Mouse (Mus musculus) MEL-GATA-1-ER (cell line): ENCODE results near the gene Pgap2.

ENCODE experiments used
- DNase-seq: peaks from one replicate; pipeline ENCODE4 v3.0.0-alpha.2; 2012; ENCODE audit warnings: low read depth; ENCODE audit errors: extremely low read depth

Pgap2 gene

GRCm38 (mm10) chr7:102239591-102239990, 29.6 kb downstream of the Pgap2 start:
- DNase-seq = no peak

- DNase-seq = peak; percentile 46
These were observed 32.4 kb downstream of the Pgap2 start for GRCm38 (mm10) chr7:102242371-102242770.

GRCm38 (mm10) chr7:102242917-102243316, 32.9 kb downstream of the Pgap2 start:
- DNase-seq = no peak

- no peak for DNase-seq
These were observed 33.9 kb downstream of the Pgap2 start for GRCm38 (mm10) chr7:102243870-102244269.

- DNase-seq = no peak
These were observed 35.0 kb downstream of the Pgap2 start for GRCm38 (mm10) chr7:102244782-102245535.

GRCm38 (mm10) chr7:102245775-102246174, 35.8 kb downstream of the Pgap2 start:
- no peak for DNase-seq

GRCm38 (mm10) chr7:102246265-102246664, 36.3 kb downstream of the Pgap2 start:
- no peak for DNase-seq

- no peak for DNase-seq
These were observed 37.2 kb downstream of the Pgap2 start for GRCm38 (mm10) chr7:102246956-102247797.

- no peak for DNase-seq
These were observed 38.8 kb downstream of the Pgap2 start for GRCm38 (mm10) chr7:102248691-102249404.

- no peak for DNase-seq
These were observed 39.5 kb downstream of the Pgap2 start for GRCm38 (mm10) chr7:102249531-102249895.

GRCm38 (mm10) chr7:102249896-102250630, 40.1 kb downstream of the Pgap2 start:
- no peak for DNase-seq

- no peak for DNase-seq
These were observed 40.7 kb downstream of the Pgap2 start for GRCm38 (mm10) chr7:102250631-102251214.

GRCm38 (mm10) chr7:102253631-102254030, 43.6 kb downstream of the Pgap2 start:
- no peak for DNase-seq

- no peak for DNase-seq
These were observed 45.9 kb downstream of the Pgap2 start, which contains the start of gene Rhog for GRCm38 (mm10) chr7:102255954-102256353. TSS of gene Rhog (minus strand) at chr7:102256054.

GRCm38 (mm10) chr7:102256636-102257035, 46.6 kb downstream of the Pgap2 start:
- no peak for DNase-seq

- DNase-seq = no peak
These were observed 48.2 kb downstream of the Pgap2 start for GRCm38 (mm10) chr7:102258189-102258588.

- no peak for DNase-seq
These were observed 48.7 kb downstream of the Pgap2 start for GRCm38 (mm10) chr7:102258753-102259152.

- DNase-seq = no peak
These were observed 49.9 kb downstream of the Pgap2 start for GRCm38 (mm10) chr7:102259716-102260479.

- DNase-seq = no peak
These were observed 50.5 kb downstream of the Pgap2 start for GRCm38 (mm10) chr7:102260518-102260917.

GRCm38 (mm10) chr7:102263020-102263419, 53.0 kb downstream of the Pgap2 start:
- no peak for DNase-seq
